Mouse (Mus musculus): ENCODE results near the gene Klk1. TPM values are rescaled to one million over a fixed set of nuclear protein-coding genes. Genes with fewer than 3 reads are reported as not detected.
"Not testable (repeated sequence)": the region's sequence is repeated elsewhere in the genome, so short reads cannot be mapped to it uniquely, and the experiment has no call there.

Klk1 gene
- polyA plus RNA-seq (2012; fragmentation: generic; extraction: Trizol) = not detected
- long read RNA-seq, experiment 1 = 0 reads
- long read RNA-seq, experiment 2 = 0 reads

DNA sequence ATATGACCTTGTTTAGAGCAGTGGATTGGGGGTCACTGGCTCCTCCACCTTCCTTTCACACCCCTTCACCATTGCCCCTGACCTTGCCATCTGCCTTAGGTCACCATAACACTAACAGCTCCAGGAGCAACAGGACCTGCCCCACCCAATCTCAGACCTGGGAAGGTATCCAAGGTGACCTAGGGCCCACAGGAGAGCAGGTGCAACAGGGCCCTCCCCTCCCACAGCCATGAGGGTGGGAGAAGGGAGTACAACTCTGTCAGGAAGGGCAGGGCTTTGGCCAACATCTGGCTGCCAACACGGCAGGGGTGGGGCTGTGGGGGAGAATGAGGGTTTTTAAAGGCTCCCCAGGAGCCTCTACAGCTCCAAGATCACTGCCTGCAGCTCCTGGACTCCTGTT lies at the start of gene Klk1:
TSS of gene Klk1 (plus strand) at position 285 of the 400 bp plus-strand sequence.
- no peak for TF ChIP-seq MAX (IDR thresholded peaks at IDR 0.05)
- no peak for TF ChIP-seq USF1 (IDR thresholded peaks at IDR 0.05; ENCODE audit: low read depth)
- TF ChIP-seq CTCF (IDR thresholded peaks at IDR 0.05; ENCODE audit: control insufficient read depth, insufficient read depth, insufficient read length) = no peak
- no peak for TF ChIP-seq MYOG (IDR thresholded peaks at IDR 0.05; ENCODE audit: control insufficient read depth, extremely low read depth, insufficient read length)
- no peak for TF ChIP-seq MYOD1 (IDR thresholded peaks at IDR 0.05; ENCODE audit: control insufficient read depth, insufficient read length, low read depth)
- no peak for TF ChIP-seq CEBPB (IDR thresholded peaks at IDR 0.05; ENCODE audit: low read depth)
- no peak for TF ChIP-seq FOSL1 (IDR thresholded peaks at IDR 0.05; ENCODE audit: insufficient read depth, low read length, poor library complexity, severe bottlenecking)
- no peak within 1 kb of the TSS for H3K4me3 ChIP-seq (ENCODE audit: insufficient read depth, poor library complexity, severe bottlenecking)
- H3K79me3 ChIP-seq (ENCODE audit: low read depth) = no peaks in the 10 kb centered on the region
- no peaks in the 10 kb centered on the region for H3K79me2 ChIP-seq (ENCODE audit: control insufficient read depth, insufficient read depth)
- H3K27me3 ChIP-seq (ENCODE audit: control insufficient read depth, insufficient read depth, insufficient read length) = peaks cover 26% of the 10 kb centered on the region
- no peak within 1 kb of the TSS for H3ac ChIP-seq (ENCODE audit: control insufficient read depth, insufficient read length, low read depth)
- H3K36me3 ChIP-seq (ENCODE audit: control insufficient read depth, insufficient read depth) = no peaks in the 10 kb centered on the region

DNA sequence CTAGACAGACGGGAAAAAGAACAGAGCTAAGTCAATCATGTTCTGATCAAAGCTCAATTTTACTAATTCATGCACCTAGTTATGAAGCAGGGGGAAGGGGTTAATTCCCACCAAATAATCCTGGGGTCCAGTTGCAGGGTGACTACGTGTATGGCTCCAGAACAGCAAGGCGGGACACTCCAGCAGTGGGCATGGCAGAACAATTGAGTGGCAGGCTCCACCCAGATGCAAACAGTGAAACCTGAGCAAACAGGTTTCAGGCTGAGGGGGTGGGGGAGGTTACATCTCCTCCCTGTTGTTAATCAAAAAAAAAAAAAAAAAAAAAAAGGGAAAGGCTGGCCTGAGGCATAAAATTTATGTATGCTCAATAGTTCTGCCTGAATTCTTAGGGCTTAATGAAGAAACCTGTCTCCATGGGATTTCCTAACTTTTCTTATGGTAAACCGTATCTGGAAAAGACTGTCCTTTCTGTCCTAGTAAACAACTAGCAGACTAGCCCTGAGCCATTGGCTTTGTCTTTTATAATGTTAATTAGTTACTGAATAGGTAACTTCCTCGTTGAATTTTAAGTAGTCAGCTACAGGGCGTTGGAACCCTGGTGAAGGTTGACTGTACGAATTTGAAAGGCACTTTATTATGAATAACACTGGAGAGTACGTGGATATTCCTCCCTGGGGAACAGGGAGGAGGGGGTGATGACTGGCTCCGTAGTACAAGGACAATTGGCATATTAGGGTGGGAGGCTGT lies 45.7 kb upstream of the Klk1 start:
- no peaks in the 10 kb centered on the region for H3K36me3 ChIP-seq (ENCODE audit: control insufficient read depth, insufficient read depth)
- no peaks in the 10 kb centered on the region for H3K79me2 ChIP-seq (ENCODE audit: control insufficient read depth, insufficient read depth)
- TF ChIP-seq MYOD1 (IDR thresholded peaks at IDR 0.05; ENCODE audit: control insufficient read depth, insufficient read length, low read depth) = no peak
- TF ChIP-seq CTCF (IDR thresholded peaks at IDR 0.05; ENCODE audit: control insufficient read depth, insufficient read depth, insufficient read length) = no peak
- no peak for TF ChIP-seq USF1 (IDR thresholded peaks at IDR 0.05; ENCODE audit: low read depth)
- no peak for TF ChIP-seq MAX (IDR thresholded peaks at IDR 0.05)
- TF ChIP-seq MYOG (IDR thresholded peaks at IDR 0.05; ENCODE audit: control insufficient read depth, extremely low read depth, insufficient read length) = no peak
- no peak for TF ChIP-seq FOSL1 (IDR thresholded peaks at IDR 0.05; ENCODE audit: insufficient read depth, low read length, poor library complexity, severe bottlenecking)
- TF ChIP-seq CEBPB (IDR thresholded peaks at IDR 0.05; ENCODE audit: low read depth) = no peak
- peaks cover 2% of the 10 kb centered on the region for H3K27me3 ChIP-seq (ENCODE audit: control insufficient read depth, insufficient read depth, insufficient read length)
- H3K4me3 ChIP-seq (ENCODE audit: insufficient read depth, poor library complexity, severe bottlenecking) = no peak overlapping the region
- H3ac ChIP-seq (ENCODE audit: control insufficient read depth, insufficient read length, low read depth) = no peak overlapping the region
- H3K79me3 ChIP-seq (ENCODE audit: low read depth) = no peaks in the 10 kb centered on the region

DNA sequence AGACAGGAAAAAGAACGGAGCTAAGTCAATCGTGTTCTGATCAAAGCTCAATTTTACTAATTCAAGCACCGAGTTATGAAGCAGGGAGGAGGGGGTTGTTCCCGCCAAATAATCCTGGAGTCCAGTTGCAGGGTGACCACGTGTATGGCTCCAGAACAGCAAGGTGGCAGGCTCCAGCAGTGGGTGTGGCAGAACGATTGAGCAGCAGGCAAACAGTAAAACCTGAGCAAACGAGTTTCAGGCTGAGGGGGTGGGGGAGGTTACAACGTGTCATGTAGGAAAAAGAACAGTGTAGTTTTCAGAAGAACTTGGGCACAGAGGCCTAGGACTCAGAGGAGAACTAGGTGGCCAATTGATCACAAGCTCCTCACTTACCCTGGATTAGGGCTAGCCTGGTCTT lies 38.6 kb upstream of the Klk1 start:
- not testable (repeated sequence) for H3K79me3 ChIP-seq (ENCODE audit: low read depth); H3K36me3 ChIP-seq (ENCODE audit: control insufficient read depth, insufficient read depth); H3K4me3 ChIP-seq (ENCODE audit: insufficient read depth, poor library complexity, severe bottlenecking); H3ac ChIP-seq (ENCODE audit: control insufficient read depth, insufficient read length, low read depth); H3K27me3 ChIP-seq (ENCODE audit: control insufficient read depth, insufficient read depth, insufficient read length); H3K79me2 ChIP-seq (ENCODE audit: control insufficient read depth, insufficient read depth)

DNA sequence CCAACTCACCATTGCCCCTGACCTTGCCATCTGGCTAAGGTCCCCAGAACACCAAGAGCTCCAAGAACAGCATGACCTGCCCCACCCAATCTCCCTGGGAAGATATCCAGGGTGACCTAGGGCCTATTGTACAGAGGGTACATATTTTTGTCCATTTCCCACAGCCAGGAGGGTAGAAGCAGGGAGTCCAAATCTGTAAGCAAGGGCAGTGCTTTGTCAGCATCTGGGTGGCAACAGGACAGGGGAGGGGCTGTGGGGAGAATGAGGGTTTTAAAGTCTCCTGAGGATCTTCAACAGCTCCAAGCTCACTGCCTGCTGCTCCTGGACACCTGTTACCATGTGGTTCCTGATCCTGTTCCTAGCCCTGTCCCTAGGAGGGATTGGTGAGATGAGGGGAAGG lies 37.2 kb upstream of the Klk1 start, which contains the start of gene Klk1b24:
TSS of gene Klk1b24 (plus strand) at position 301 of the 400 bp plus-strand sequence.
- not testable (repeated sequence) for H3ac ChIP-seq (ENCODE audit: control insufficient read depth, insufficient read length, low read depth); H3K4me3 ChIP-seq (ENCODE audit: insufficient read depth, poor library complexity, severe bottlenecking); H3K27me3 ChIP-seq (ENCODE audit: control insufficient read depth, insufficient read depth, insufficient read length); H3K79me2 ChIP-seq (ENCODE audit: control insufficient read depth, insufficient read depth); H3K36me3 ChIP-seq (ENCODE audit: control insufficient read depth, insufficient read depth); H3K79me3 ChIP-seq (ENCODE audit: low read depth)

DNA sequence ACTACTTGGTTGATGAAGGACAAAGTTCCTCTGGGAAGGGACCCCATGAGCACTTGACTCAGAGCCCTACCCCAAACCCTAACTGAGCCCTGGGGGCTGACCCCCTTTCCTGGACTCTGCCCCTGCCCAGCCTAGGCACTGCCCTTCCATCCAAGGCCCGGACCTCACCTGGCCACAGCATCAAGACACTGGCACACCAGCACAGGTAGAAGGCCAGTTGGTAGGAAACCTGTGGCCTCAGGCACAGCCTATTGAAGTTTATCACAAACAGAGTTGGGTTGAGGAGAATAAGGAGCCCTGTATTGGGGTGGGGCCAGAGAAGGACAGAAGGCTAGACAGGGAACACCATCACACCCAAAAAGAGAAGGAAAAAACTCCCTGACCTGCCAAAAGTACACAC lies 31.7 kb upstream of the Klk1 start:
- H3K36me3 ChIP-seq (ENCODE audit: control insufficient read depth, insufficient read depth); H3K4me3 ChIP-seq (ENCODE audit: insufficient read depth, poor library complexity, severe bottlenecking); H3K27me3 ChIP-seq (ENCODE audit: control insufficient read depth, insufficient read depth, insufficient read length); H3K79me3 ChIP-seq (ENCODE audit: low read depth); H3ac ChIP-seq (ENCODE audit: control insufficient read depth, insufficient read length, low read depth); H3K79me2 ChIP-seq (ENCODE audit: control insufficient read depth, insufficient read depth): not testable (repeated sequence)

DNA sequence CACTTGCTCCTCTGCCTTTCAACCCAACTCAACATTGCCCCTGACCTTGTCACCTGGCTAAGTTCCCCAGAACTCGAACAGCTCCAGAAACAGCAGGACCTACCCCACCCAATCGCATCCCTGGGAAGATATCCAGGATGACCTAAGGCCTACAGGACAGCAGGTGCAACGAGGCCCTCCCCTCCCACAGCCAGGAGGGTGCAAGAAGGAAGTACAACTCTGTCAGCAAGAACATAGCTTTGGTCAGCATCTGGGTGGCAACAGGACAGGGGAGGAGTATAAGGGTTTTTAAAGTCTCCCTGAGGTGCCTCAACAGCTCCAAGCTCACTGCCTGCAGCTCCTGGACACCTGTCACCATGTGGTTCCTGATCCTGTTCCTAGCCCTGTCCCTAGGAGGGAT lies 27.3 kb upstream of the Klk1 start, which contains the start of gene Klk1b3:
TSS of gene Klk1b3 (plus strand) at position 301 of the 400 bp plus-strand sequence.
- no peaks in the 10 kb centered on the region for H3K79me2 ChIP-seq (ENCODE audit: control insufficient read depth, insufficient read depth)
- no peak for TF ChIP-seq MYOD1 (IDR thresholded peaks at IDR 0.05; ENCODE audit: control insufficient read depth, insufficient read length, low read depth)
- H3K27me3 ChIP-seq (ENCODE audit: control insufficient read depth, insufficient read depth, insufficient read length) = no peaks in the 10 kb centered on the region
- no peaks in the 10 kb centered on the region for H3K79me3 ChIP-seq (ENCODE audit: low read depth)
- H3ac ChIP-seq (ENCODE audit: control insufficient read depth, insufficient read length, low read depth) = no peak within 1 kb of the TSS
- no peaks in the 10 kb centered on the region for H3K36me3 ChIP-seq (ENCODE audit: control insufficient read depth, insufficient read depth)
- H3K4me3 ChIP-seq (ENCODE audit: insufficient read depth, poor library complexity, severe bottlenecking) = no peak within 1 kb of the TSS

DNA sequence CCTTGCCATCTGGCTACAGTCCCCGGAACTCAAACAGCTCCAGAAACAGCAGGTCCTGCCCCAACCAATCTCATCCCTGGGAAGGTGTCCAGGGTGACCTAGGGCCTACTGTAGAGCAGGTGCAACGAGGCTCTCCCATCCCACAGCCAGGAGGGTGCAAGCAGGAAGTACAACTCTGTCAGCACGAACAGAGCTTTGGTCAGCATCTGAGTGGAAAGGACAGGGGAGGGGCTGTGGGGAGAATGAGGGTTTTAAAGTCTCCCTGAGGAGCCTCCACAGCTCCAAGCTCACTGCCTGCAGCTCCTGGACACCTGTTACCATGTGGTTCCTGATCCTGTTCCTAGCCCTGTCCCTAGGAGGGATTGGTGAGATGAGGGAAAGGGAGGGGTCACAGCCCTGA lies 18.0 kb upstream of the Klk1 start, which contains the start of gene Klk1b4:
TSS of gene Klk1b4 (plus strand) at position 301 of the 400 bp plus-strand sequence.
- not testable (repeated sequence) for H3K27me3 ChIP-seq (ENCODE audit: control insufficient read depth, insufficient read depth, insufficient read length); H3K36me3 ChIP-seq (ENCODE audit: control insufficient read depth, insufficient read depth); H3K79me3 ChIP-seq (ENCODE audit: low read depth); H3ac ChIP-seq (ENCODE audit: control insufficient read depth, insufficient read length, low read depth); H3K79me2 ChIP-seq (ENCODE audit: control insufficient read depth, insufficient read depth); H3K4me3 ChIP-seq (ENCODE audit: insufficient read depth, poor library complexity, severe bottlenecking)

All from C2C12 (cell line).